Mouse (Mus musculus): ENCODE measurements around the gene Txn1.

GRCm38 (mm10) chr4:57937292-57937691, 18.9 kb downstream of the Txn1 start:
- TF ChIP-seq POLR2A (IDR thresholded peaks at IDR 0.05; ENCODE audit: extremely low read depth, insufficient read depth, low read length) (no peak), CTCF (IDR thresholded peaks at IDR 0.05; ENCODE audit: extremely low read depth, insufficient read depth, low read length) (no peak)
